Mouse (Mus musculus): ENCODE data around the gene Gltp. TPM values are rescaled to one million over a fixed set of nuclear protein-coding genes. Genes with fewer than 3 reads are reported as not detected.

Gltp gene
- polyA plus RNA-seq, 1 experiment from 2014 or later, result 30.4 TPM

GRCm38 (mm10) chr5:114689700-114690366 lies 951 bp downstream of the Gltp start:
- H3K9me3 ChIP-seq (ENCODE audit: control insufficient read depth, low read length), result no peaks in the 10 kb centered on the region
- no peak for ATAC-seq (ENCODE audit: low FRiP score, low TSS enrichment)
- H3K4me2 ChIP-seq (ENCODE audit: low read length), result peak overlapping the region; percentile 85
- 18% methylated on average over 16 of the region's 16 CpGs for WGBS
- no peak overlapping the region for H3K27ac ChIP-seq (replicated peaks; ENCODE audit: low read depth, low read length)
- H3K4me1 ChIP-seq (ENCODE audit: control insufficient read depth, insufficient read depth, low read length), result peaks cover 13% of the 10 kb centered on the region
- peak overlapping the region; percentile 76 for H3K4me3 ChIP-seq (replicated peaks; ENCODE audit: low read depth, low read length)
- H3K36me3 ChIP-seq (ENCODE audit: control insufficient read depth, insufficient read depth, low read length), result no peaks in the 10 kb centered on the region
- peak overlapping the region; percentile 87 for H3K9ac ChIP-seq (replicated peaks; ENCODE audit: low read length)
- peak; percentile 36 for DNase-seq
- no peaks in the 10 kb centered on the region for H3K27me3 ChIP-seq (ENCODE audit: control insufficient read depth, insufficient read depth, low read length)

GRCm38 (mm10) chr5:114688703-114689102 lies 2.1 kb downstream of the Gltp start:
- WGBS, result 88% methylated on average over 13 of the region's 13 CpGs
- no peak overlapping the region for H3K4me2 ChIP-seq (ENCODE audit: low read length)
- DNase-seq, result no peak

GRCm38 (mm10) chr5:114687901-114688300 lies 2.9 kb downstream of the Gltp start:
- peaks cover 13% of the 10 kb centered on the region for H3K4me1 ChIP-seq (ENCODE audit: control insufficient read depth, insufficient read depth, low read length)
- DNase-seq, result no peak
- no peak overlapping the region for H3K27ac ChIP-seq (replicated peaks; ENCODE audit: low read depth, low read length)
- H3K27me3 ChIP-seq (ENCODE audit: control insufficient read depth, insufficient read depth, low read length), result no peaks in the 10 kb centered on the region
- H3K4me3 ChIP-seq (replicated peaks; ENCODE audit: low read depth, low read length), result no peak overlapping the region
- no peak overlapping the region for H3K4me2 ChIP-seq (ENCODE audit: low read length)
- H3K9me3 ChIP-seq (ENCODE audit: control insufficient read depth, low read length), result no peaks in the 10 kb centered on the region
- H3K9ac ChIP-seq (replicated peaks; ENCODE audit: low read length), result no peak overlapping the region
- no peaks in the 10 kb centered on the region for H3K36me3 ChIP-seq (ENCODE audit: control insufficient read depth, insufficient read depth, low read length)
- no peak for ATAC-seq (ENCODE audit: low FRiP score, low TSS enrichment)

More at GRCm38 (mm10) chr5:114688703-114689102, 2.1 kb downstream of the Gltp start:
- peaks cover 13% of the 10 kb centered on the region for H3K4me1 ChIP-seq (ENCODE audit: control insufficient read depth, insufficient read depth, low read length)
- H3K27me3 ChIP-seq (ENCODE audit: control insufficient read depth, insufficient read depth, low read length), result no peaks in the 10 kb centered on the region
- H3K4me3 ChIP-seq (replicated peaks; ENCODE audit: low read depth, low read length), result no peak overlapping the region
- H3K27ac ChIP-seq (replicated peaks; ENCODE audit: low read depth, low read length), result no peak overlapping the region
- no peaks in the 10 kb centered on the region for H3K9me3 ChIP-seq (ENCODE audit: control insufficient read depth, low read length)
- H3K9ac ChIP-seq (replicated peaks; ENCODE audit: low read length), result no peak overlapping the region
- ATAC-seq (ENCODE audit: low FRiP score, low TSS enrichment), result no peak
- H3K36me3 ChIP-seq (ENCODE audit: control insufficient read depth, insufficient read depth, low read length), result no peaks in the 10 kb centered on the region

GRCm38 (mm10) chr5:114686726-114687210 lies 4.0 kb downstream of the Gltp start:
- Histone ChIP-seq H3K4me1 (ENCODE audit: control insufficient read depth, insufficient read depth, low read length) (peaks cover 13% of the 10 kb centered on the region), H3K9ac (replicated peaks; ENCODE audit: low read length) (no peak overlapping the region), H3K27me3 (ENCODE audit: control insufficient read depth, insufficient read depth, low read length) (no peaks in the 10 kb centered on the region), H3K27ac (replicated peaks; ENCODE audit: low read depth, low read length) (no peak overlapping the region), H3K36me3 (ENCODE audit: control insufficient read depth, insufficient read depth, low read length) (no peaks in the 10 kb centered on the region), H3K9me3 (ENCODE audit: control insufficient read depth, low read length) (no peaks in the 10 kb centered on the region), H3K4me3 (replicated peaks; ENCODE audit: low read depth, low read length) (no peak overlapping the region), H3K4me2 (ENCODE audit: low read length) (no peak overlapping the region)
- ATAC-seq (ENCODE audit: low FRiP score, low TSS enrichment), result no peak
- 80% methylated on average over 7 of the region's 7 CpGs for WGBS
- DNase-seq, result no peak

- Histone ChIP-seq H3K27me3 (ENCODE audit: control insufficient read depth, insufficient read depth, low read length) (no peaks in the 10 kb centered on the region), H3K4me3 (replicated peaks; ENCODE audit: low read depth, low read length) (no peak overlapping the region), H3K9me3 (ENCODE audit: control insufficient read depth, low read length) (no peaks in the 10 kb centered on the region), H3K36me3 (ENCODE audit: control insufficient read depth, insufficient read depth, low read length) (no peaks in the 10 kb centered on the region), H3K9ac (replicated peaks; ENCODE audit: low read length) (no peak overlapping the region), H3K27ac (replicated peaks; ENCODE audit: low read depth, low read length) (no peak overlapping the region), H3K4me2 (ENCODE audit: low read length) (no peak overlapping the region), H3K4me1 (ENCODE audit: control insufficient read depth, insufficient read depth, low read length) (peaks cover 9% of the 10 kb centered on the region)
- no peak for ATAC-seq (ENCODE audit: low FRiP score, low TSS enrichment)
- 93% methylated on average over 5 of the region's 5 CpGs for WGBS
- no peak for DNase-seq
Measured at GRCm38 (mm10) chr5:114685986-114686385, 4.8 kb downstream of the Gltp start.

GRCm38 (mm10) chr5:114681717-114682116 lies 9.1 kb downstream of the Gltp start:
- no peaks in the 10 kb centered on the region for H3K9me3 ChIP-seq (ENCODE audit: control insufficient read depth, low read length)
- DNase-seq, result no peak
- ATAC-seq (ENCODE audit: low FRiP score, low TSS enrichment), result no peak
- H3K27me3 ChIP-seq (ENCODE audit: control insufficient read depth, insufficient read depth, low read length), result no peaks in the 10 kb centered on the region
- no peak overlapping the region for H3K27ac ChIP-seq (replicated peaks; ENCODE audit: low read depth, low read length)
- no peaks in the 10 kb centered on the region for H3K4me1 ChIP-seq (ENCODE audit: control insufficient read depth, insufficient read depth, low read length)
- no peak overlapping the region for H3K9ac ChIP-seq (replicated peaks; ENCODE audit: low read length)
- H3K4me2 ChIP-seq (ENCODE audit: low read length), result no peak overlapping the region
- WGBS, result 82% methylated on average over 8 of the region's 8 CpGs
- H3K4me3 ChIP-seq (replicated peaks; ENCODE audit: low read depth, low read length), result no peak overlapping the region
- H3K36me3 ChIP-seq (ENCODE audit: control insufficient read depth, insufficient read depth, low read length), result peaks cover 7% of the 10 kb centered on the region

GRCm38 (mm10) chr5:114680676-114681285 lies 10.0 kb downstream of the Gltp start:
- H3K4me1 ChIP-seq (ENCODE audit: control insufficient read depth, insufficient read depth, low read length), result no peaks in the 10 kb centered on the region
- no peak overlapping the region for H3K4me3 ChIP-seq (replicated peaks; ENCODE audit: low read depth, low read length)
- no peaks in the 10 kb centered on the region for H3K27me3 ChIP-seq (ENCODE audit: control insufficient read depth, insufficient read depth, low read length)
- H3K36me3 ChIP-seq (ENCODE audit: control insufficient read depth, insufficient read depth, low read length), result peaks cover 16% of the 10 kb centered on the region
- H3K9me3 ChIP-seq (ENCODE audit: control insufficient read depth, low read length), result no peaks in the 10 kb centered on the region
- H3K27ac ChIP-seq (replicated peaks; ENCODE audit: low read depth, low read length), result no peak overlapping the region
- 84% methylated on average over 19 of the region's 19 CpGs for WGBS
- H3K9ac ChIP-seq (replicated peaks; ENCODE audit: low read length), result no peak overlapping the region
- H3K4me2 ChIP-seq (ENCODE audit: low read length), result no peak overlapping the region
- no peak for DNase-seq
- ATAC-seq (ENCODE audit: low FRiP score, low TSS enrichment), result no peak

GRCm38 (mm10) chr5:114679841-114680591 lies 10.8 kb downstream of the Gltp start:
- ATAC-seq (ENCODE audit: low FRiP score, low TSS enrichment) (no peak), DNase-seq (no peak)
- H3K9me3 ChIP-seq (ENCODE audit: control insufficient read depth, low read length), result no peaks in the 10 kb centered on the region
- H3K4me1 ChIP-seq (ENCODE audit: control insufficient read depth, insufficient read depth, low read length), result no peaks in the 10 kb centered on the region
- H3K36me3 ChIP-seq (ENCODE audit: control insufficient read depth, insufficient read depth, low read length), result peaks cover 20% of the 10 kb centered on the region
- no peak overlapping the region for H3K27ac ChIP-seq (replicated peaks; ENCODE audit: low read depth, low read length)
- H3K4me3 ChIP-seq (replicated peaks; ENCODE audit: low read depth, low read length), result no peak overlapping the region
- no peaks in the 10 kb centered on the region for H3K27me3 ChIP-seq (ENCODE audit: control insufficient read depth, insufficient read depth, low read length)
- WGBS, result 66% methylated on average over 17 of the region's 17 CpGs
- H3K9ac ChIP-seq (replicated peaks; ENCODE audit: low read length), result no peak overlapping the region; the same call in 1 of the 2 replicates
- H3K4me2 ChIP-seq (ENCODE audit: low read length), result no peak overlapping the region
